Mouse (Mus musculus): ENCODE results near the gene Ooep.
"Not testable (repeated sequence)": the region's sequence is repeated elsewhere in the genome, so short reads cannot be mapped to it uniquely, and the experiment has no call there.

Ooep gene

GRCm38 (mm10) chr9:78367959-78368358 lies 10.6 kb downstream of the Ooep start, which contains the start of gene Dppa5a:
Gene Dppa5a, minus strand, starts transcription at chr9:78368177.
- DNase-seq (ENCODE audit: extremely low read depth, low read depth) = not testable (repeated sequence)

DNA sequence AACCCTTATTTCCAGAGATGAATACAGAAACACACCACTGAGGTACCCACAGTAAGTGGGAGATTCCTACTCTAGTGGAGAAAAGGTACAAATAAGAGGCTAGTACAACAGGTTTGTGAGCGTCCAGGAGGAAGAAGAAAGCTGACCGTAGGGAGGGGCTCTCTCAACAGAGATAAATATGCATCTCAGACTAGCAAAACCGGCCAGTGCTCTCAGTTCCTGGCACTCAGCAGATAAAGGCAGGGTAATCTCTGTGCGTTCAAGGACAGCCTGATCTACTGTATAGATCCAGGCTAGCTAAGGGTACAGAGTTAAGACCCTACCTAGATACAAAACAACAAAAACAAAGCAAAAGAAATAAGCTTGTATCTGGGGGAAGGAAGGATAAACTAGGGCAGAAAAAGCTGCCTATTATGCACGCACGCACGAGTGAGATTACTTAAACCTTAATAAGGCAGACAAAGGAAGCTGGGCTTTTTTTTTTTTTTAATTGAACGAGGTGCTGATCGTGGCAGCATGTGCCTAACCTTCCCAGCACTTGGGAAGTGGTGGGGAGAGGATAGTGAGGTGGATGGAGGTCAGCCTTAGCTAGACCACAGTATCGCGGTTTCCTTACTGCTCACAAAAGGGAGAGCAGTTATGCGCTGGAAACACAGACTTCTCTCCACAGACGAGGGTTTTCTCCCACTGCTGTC lies 12.5 kb downstream of the Ooep start:
- DNase-seq (ENCODE audit: extremely low read depth, low read depth) = no peak

GRCm38 (mm10) chr9:78364701-78365100 lies 13.8 kb downstream of the Ooep start:
- no peak for DNase-seq (ENCODE audit: extremely low read depth, low read depth)

GRCm38 (mm10) chr9:78363374-78363773 lies 15.2 kb downstream of the Ooep start:
- no peak for DNase-seq (ENCODE audit: extremely low read depth, low read depth)

GRCm38 (mm10) chr9:78360484-78360872 lies 18.0 kb downstream of the Ooep start:
- DNase-seq (ENCODE audit: extremely low read depth, low read depth) = no peak

DNA sequence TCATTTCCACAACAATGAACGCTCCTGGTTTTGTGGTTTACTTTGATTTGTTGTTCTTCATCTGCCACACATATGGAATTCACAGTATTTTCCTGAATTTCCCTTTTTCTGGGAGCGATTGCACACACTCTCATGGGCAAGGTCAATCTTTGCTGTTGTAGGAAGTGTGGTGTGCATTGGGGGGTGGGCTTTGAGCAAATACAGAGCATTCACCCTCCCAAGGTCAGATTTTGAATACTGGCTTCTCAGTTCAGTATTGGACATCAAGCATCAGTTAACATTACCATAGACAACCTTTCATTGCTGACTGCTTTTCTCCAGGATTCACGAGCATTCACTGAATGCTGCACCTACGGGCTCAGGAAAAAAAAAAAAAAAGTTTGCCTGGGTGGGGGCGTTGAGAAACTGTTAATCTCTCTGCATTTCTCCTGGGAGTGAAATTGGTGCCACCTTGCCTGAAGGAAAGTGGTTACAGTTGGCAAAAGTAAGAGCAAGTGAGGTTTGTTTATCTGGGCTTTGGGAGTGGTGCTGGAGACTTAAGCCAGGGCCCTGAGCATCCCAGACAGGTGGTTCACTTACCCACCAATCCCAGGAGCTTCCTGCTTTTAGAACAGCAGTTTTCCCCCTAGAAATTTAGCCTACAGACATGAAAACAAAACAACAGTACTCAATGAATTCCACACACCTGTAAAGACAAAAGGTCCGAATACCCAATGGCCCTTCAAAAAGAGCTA lies 18.6 kb downstream of the Ooep start:
- DNase-seq (ENCODE audit: extremely low read depth, low read depth) = no peak

- DNase-seq (ENCODE audit: extremely low read depth, low read depth) = peak; percentile 37
Measured at GRCm38 (mm10) chr9:78358053-78358452, 20.5 kb downstream of the Ooep start.

DNA sequence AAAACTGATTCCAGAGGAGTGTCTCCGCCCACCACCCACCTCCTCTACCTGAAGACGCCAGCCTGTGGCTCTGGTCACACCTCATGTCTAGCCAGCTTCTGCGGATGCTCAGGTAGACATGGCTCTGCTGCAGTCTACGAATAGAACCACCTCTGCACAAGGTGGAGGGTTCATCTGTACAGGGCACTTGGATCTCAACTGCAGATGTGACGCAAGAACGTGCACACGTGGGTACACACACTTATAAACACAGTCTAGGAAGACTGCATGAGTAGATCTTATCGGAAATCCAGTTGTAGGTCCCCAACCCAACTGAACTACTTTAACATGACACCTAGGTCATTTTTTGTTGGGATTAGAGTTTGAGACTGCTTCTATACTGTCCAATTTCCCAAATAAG lies 22.9 kb downstream of the Ooep start, which contains the start of gene Gsta2:
TSS of gene Gsta2 (minus strand) at position 178 of the 400 bp plus-strand sequence.
- DNase-seq (ENCODE audit: extremely low read depth, low read depth) = no peak

DNA sequence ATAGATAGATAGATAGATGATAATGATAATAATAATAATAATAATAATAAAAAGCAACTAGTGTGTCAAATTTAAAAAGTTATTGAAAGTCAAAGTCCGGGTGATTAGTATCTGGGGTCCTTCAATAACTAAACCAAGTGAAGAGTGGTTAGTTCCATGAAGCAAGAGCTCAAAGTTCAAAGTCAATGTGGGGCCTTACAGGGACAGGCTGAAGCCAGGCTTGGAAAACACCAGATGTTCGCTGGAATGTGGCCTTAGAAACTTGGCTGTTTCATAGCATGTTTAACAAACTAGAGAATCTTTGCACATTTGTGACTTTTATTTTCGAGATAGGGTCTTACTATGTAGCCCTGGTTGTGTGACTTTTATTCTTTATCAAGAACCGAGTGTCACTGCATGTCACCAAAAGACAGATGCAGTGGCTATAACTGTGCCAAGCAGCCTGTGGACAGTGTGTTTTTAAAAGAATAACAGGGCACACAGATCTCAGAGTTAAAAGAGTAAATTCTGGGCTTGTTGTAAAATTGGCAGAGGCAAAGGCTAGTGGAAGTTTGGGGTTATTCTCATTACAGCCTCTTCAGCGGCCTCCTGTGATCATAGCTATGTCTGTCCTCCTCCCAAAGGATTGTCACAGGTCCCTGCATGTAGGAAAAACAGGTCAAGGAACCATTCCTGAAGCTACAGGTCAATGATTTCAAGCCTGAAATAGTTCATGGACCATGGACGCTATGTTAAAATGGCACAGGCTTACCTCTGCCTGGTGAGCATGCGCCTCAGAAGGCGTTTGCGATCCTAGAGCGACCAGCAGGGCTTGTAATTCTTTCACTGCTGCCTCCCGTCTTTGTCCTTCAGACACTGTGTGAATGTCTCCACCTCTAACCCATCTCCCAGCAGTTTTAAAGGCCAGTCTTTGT lies 23.6 kb downstream of the Ooep start:
- DNase-seq (ENCODE audit: extremely low read depth, low read depth) = no peak

- no peak for DNase-seq (ENCODE audit: extremely low read depth, low read depth)
Measured at GRCm38 (mm10) chr9:78351504-78352220, 26.9 kb downstream of the Ooep start.

DNA sequence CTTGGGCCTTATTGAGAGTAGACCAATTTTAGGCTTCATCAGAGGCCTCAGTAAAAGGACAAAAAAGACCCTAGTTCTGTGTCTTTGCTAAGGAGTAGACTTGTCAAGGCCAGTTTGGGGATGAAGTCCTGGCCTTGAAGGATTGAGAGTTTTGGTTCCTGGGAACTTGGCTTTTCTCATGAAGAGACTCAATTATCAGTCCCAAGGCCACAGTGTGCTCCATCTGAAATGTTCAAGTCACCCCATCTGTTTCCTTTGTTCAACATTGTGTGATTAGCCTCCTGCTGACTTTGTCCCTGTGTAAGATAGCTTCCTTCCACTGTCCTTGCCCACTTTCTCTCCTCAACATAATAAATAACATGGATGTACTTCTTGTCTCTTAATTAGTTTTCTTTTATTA lies 28.5 kb downstream of the Ooep start:
- not testable (repeated sequence) for DNase-seq (ENCODE audit: extremely low read depth, low read depth)

- not testable (repeated sequence) for DNase-seq (ENCODE audit: extremely low read depth, low read depth)
Measured at GRCm38 (mm10) chr9:78349141-78349540, 29.4 kb downstream of the Ooep start.

DNA sequence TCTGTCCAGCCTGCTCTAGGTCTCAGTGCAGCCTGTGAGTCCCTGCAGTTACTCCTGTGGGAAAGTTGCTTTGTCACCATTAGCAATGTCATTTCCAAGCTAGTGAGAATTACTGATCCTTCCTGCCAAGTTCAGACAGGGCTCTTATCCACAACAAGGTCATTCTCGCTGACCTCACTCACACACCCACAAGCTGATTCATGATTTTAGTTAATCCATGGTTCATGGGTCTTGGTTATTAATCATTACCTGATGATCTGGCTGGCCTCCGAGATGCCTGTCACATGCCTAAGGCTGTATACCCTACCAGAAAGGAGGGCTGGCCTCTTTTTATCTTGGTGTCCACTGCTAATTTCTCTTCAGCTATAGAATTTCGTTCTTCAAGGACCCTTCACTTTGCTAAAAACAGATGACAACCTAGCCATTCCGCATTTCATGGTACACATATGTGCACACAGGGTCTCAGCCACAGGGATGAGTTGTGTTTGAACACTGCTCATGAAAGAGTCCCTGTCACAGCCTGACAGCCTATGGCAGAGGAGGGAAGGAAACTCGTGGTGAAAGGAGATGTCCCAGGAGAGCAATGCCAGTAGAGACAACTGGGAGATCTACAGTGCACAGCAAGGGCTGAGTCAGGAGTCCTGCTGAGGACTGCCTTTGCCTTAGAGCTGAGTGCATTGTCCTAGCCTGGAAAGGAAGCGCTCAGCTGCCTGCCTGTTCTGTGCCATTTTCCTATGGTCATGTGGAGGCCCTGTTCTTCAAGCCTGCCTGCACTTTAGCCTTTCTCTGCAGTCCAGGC lies 30.1 kb downstream of the Ooep start:
- not testable (repeated sequence) for DNase-seq (ENCODE audit: extremely low read depth, low read depth)

DNA sequence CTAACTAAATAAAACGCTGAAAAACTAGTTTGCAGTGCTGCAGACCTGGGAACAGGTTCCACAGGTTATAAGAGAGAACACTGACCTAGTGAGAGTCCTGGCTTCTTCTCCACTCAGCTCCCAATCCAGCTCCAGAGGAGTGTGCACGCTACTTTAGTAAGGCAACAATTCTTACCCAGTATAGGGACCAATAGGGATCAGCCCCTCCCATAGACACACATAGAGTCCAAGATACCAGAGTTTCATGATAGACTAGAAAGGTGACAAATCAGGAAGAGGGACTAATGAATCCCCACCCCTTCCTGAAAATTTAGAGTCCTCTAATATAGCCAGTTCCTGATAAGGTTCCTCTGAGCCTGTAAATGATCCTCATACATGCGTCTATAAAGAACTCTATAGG lies 31.5 kb downstream of the Ooep start:
- DNase-seq (ENCODE audit: extremely low read depth, low read depth) = peak; percentile 85

GRCm38 (mm10) chr9:78345235-78345634 lies 33.3 kb downstream of the Ooep start:
- not testable (repeated sequence) for DNase-seq (ENCODE audit: extremely low read depth, low read depth)

GRCm38 (mm10) chr9:78343055-78343454 lies 35.5 kb downstream of the Ooep start:
- not testable (repeated sequence) for DNase-seq (ENCODE audit: extremely low read depth, low read depth)

DNA sequence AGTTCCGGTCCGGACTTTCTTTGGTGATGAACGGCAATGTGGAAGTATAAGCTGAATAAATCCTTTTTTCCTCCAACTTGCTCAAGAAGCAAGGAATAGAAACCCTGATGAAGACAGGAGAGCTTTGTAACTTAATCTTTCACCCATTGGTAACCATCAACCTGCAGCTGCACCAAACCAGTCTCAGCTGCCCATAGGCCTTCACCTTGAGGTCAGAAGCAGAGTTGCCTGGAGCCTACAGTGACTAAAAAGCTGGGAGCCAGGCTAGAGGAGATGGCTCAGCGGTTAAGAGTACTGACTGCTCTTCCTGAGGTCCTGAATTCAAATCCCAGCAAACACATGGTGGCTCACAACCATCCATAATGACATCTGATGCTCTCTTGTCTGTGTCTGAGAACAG lies 36.0 kb downstream of the Ooep start:
- not testable (repeated sequence) for DNase-seq (ENCODE audit: extremely low read depth, low read depth)

- not testable (repeated sequence) for DNase-seq (ENCODE audit: extremely low read depth, low read depth)
Measured at GRCm38 (mm10) chr9:78340324-78340723, 38.2 kb downstream of the Ooep start.

DNA sequence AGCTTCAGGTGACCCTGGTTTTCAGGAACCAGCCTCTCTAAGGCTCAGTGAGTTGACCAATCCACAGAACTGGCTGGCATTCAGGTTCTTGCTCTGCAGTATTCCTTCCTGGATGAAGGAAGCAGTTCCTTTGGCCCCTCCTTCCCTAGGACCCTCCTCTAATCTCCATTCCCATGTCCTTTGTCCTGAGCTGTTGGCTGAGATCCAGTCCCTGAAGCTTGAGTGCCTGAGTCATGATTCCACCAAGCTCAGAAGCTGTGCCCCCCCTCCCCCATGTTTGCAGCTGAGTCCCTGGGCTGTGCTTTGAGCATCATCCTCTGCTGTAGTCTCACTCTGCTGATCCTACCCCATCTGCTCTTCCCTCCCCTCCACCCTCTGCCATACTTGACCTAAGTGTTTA lies 41.5 kb downstream of the Ooep start:
- not testable (repeated sequence) for DNase-seq (ENCODE audit: extremely low read depth, low read depth)

- DNase-seq (ENCODE audit: extremely low read depth, low read depth) = not testable (repeated sequence)
Measured at GRCm38 (mm10) chr9:78327289-78327688, 51.2 kb downstream of the Ooep start, which contains the start of gene Omt2b. Gene Omt2b, plus strand, starts transcription at chr9:78327589.
